Comparison of ENCODE assay signal across 27 mouse cellular contexts in genomic region chr3:138101936-138102335, GRCm38 (mm10). TPM values are rescaled to one million over a fixed set of nuclear protein-coding genes. Genes with fewer than 3 reads are reported as not detected.
"Had no signal": no experiment of that assay in that cellular context is flagged by ENCODE, and none has a peak within 500 bp of the region (broad histone marks: within the 10 kb centered on the region; RNA-seq: fewer than 3 reads in every experiment).

No protein-coding gene starts in this region.

- DNase-seq: gastrocnemius, adult 2 months; gastrocnemius, postnatal 10 days; gastrocnemius, postnatal 25 days; heart, adult 18-20 months; heart, postnatal 14 days; heart, postnatal 36 days; kidney, adult 11 months; kidney, adult 2 months; kidney, adult 9 months; kidney, postnatal 14 days; kidney, postnatal 36 days; layer of hippocampus, adult 9-11 months; layer of hippocampus, postnatal 36 days; left cerebral cortex, postnatal 4 days had no signal

- H3K9ac ChIP-seq: heart, embryonic 12.5 days; hindbrain, embryonic 13.5 days; hindbrain, embryonic 15.5 days; intestine, embryonic 15.5 days; kidney, embryonic 15.5 days; limb, embryonic 13.5 days; limb, embryonic 15.5 days had no signal

- H3K4me2 ChIP-seq: heart, embryonic 12.5 days; hindbrain, embryonic 13.5 days; hindbrain, embryonic 15.5 days; intestine, embryonic 15.5 days; kidney, embryonic 15.5 days; limb, embryonic 13.5 days; limb, embryonic 15.5 days had no signal

- H3K27ac ChIP-seq: gastrocnemius, adult 2 months; heart, embryonic 10.5 days; hindbrain, embryonic 13.5 days; hindbrain, embryonic 15.5 days; hindbrain, postnatal 0 days; intestine, embryonic 15.5 days; kidney, embryonic 15.5 days; kidney, postnatal 0 days; limb, embryonic 13.5 days; limb, embryonic 15.5 days had no signal

- H3K9me3 ChIP-seq: heart, embryonic 10.5 days; heart, embryonic 12.5 days; hindbrain, embryonic 13.5 days; hindbrain, embryonic 15.5 days; intestine, embryonic 15.5 days; kidney, embryonic 15.5 days; limb, embryonic 13.5 days; limb, embryonic 15.5 days had no signal

- H3K27me3 ChIP-seq: heart, embryonic 12.5 days; hindbrain, embryonic 13.5 days; hindbrain, embryonic 15.5 days; intestine, embryonic 15.5 days; kidney, embryonic 15.5 days; limb, embryonic 13.5 days; limb, embryonic 15.5 days had no signal

- ATAC-seq: hindbrain, postnatal 0 days; intestine, embryonic 15.5 days had no signal

- H3K4me3 ChIP-seq: gastrocnemius, adult 2 months; heart, embryonic 10.5 days; heart, embryonic 12.5 days; hindbrain, embryonic 13.5 days; hindbrain, embryonic 15.5 days; intestine, embryonic 15.5 days; kidney, embryonic 15.5 days; limb, embryonic 13.5 days; limb, embryonic 15.5 days had no signal

- H3K36me3 ChIP-seq: heart, embryonic 10.5 days; heart, embryonic 12.5 days; hindbrain, embryonic 13.5 days; hindbrain, embryonic 15.5 days; intestine, embryonic 15.5 days; kidney, embryonic 15.5 days; limb, embryonic 13.5 days; limb, embryonic 15.5 days had no signal

- H3K4me1 ChIP-seq: hindbrain, embryonic 15.5 days; intestine, embryonic 15.5 days; kidney, embryonic 15.5 days; limb, embryonic 13.5 days; limb, embryonic 15.5 days had no signal

RNA-seq across cellular contexts. Expression of gene Gm5105, which starts 34.7 kb away (rescaled TPM):
- polyA plus RNA-seq: heart, embryonic 10.5 days; hindbrain, embryonic 11.5 days; kidney, adult 2 months; kidney, embryonic 15.5 days; limb, embryonic 11.5 days; liver, adult 2 months had no signal

RNA-seq across cellular contexts. Expression of gene 1110002E22Rik, which starts 37.1 kb away (rescaled TPM):
- polyA plus RNA-seq: liver, adult 2 months had no signal
